Mouse (Mus musculus) left cerebral cortex, adult 2 months (tissue): ENCODE results near the gene Aldoart2. TPM values are rescaled to one million over a fixed set of nuclear protein-coding genes. Genes with fewer than 3 reads are reported as not detected.

Experiments used
- DNase-seq, 2 experiments: peaks; one replicate each; pipeline ENCODE4 v3.0.0; 2021 to 2022; ENCODE audit warnings: low spot score in 2 of 2, mixed read lengths in 1 of 2; ENCODE audit errors: extremely low spot score in 1 of 2
- H3K27ac ChIP-seq: fragments of 200-600 bp; 2 replicates; pipeline ENCODE4 v1.8.1; 2022
- H3K4me3 ChIP-seq: fragments of 200-600 bp; 2 replicates; pipeline ENCODE4 v1.8.1; 2022
- CTCF ChIP-seq: fragments of 200-600 bp; IDR thresholded peaks from 2 replicates; pipeline ENCODE4 v1.8.1; 2022; ENCODE audit warnings: antibody characterized with exemption, mild to moderate bottlenecking, moderate library complexity
- intact Hi-C: fragments of 180-260 bp; cut with DNase I; formaldehyde crosslinking; loops from one replicate; pipeline ENCODE4 v1.15.1; 2025
- total RNA-seq, 2 experiments: library from RNA; stranded (reverse); gene quantifications; 2 replicates each; pipeline ENCODE4 v1.2.3; 2021

Gene Aldoart2
- total RNA-seq, 2 experiments from 2014 or later = not detected

GRCm38 (mm10) chr12:55598887-55599561, 34.0 kb downstream of the Aldoart2 start, which contains the start of gene Insm2:
Insm2 (plus strand) TSS chr12:55599427.
- intact Hi-C loops = no loop called here
- no peak for TF ChIP-seq CTCF
- Histone ChIP-seq H3K4me3 (peak within 1 kb of the TSS; percentile 54), H3K27ac (no peak within 1 kb of the TSS)
- peak in 1 of 2 experiments; percentile 28 for DNase-seq

GRCm38 (mm10) chr12:55599639-55600502, 34.8 kb downstream of the Aldoart2 start:
- Histone ChIP-seq H3K27ac (no peak overlapping the region), H3K4me3 (peak overlapping the region; percentile 54)
- TF ChIP-seq CTCF = no peak
- peak; percentile 29 to 31 for DNase-seq
- intact Hi-C loops = no loop called here

DNA sequence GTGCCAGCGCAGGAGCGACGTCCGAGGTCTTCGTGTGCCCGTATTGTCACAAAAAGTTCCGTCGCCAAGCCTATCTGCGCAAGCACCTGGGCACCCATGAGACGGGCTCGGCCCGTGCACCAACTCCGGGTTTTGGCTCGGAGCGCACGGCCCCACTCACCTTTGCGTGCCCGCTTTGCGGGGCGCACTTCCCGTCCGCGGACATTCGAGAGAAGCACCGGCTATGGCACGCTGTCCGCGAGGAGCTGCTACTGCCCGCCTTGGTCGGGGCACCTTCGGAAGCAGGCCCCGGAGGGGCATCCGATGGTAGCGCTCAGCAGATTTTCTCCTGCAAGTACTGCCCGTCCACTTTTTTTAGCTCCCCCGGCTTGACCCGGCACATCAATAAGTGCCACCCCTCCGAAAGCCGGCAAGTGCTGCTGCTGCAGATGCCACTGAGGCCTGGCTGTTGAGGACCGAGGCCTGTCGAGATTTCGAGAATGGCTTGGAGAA, 35.5 kb downstream of the Aldoart2 start:
- TF ChIP-seq CTCF = no peak
- peak in 1 of 2 experiments; percentile 22 for DNase-seq

DNA sequence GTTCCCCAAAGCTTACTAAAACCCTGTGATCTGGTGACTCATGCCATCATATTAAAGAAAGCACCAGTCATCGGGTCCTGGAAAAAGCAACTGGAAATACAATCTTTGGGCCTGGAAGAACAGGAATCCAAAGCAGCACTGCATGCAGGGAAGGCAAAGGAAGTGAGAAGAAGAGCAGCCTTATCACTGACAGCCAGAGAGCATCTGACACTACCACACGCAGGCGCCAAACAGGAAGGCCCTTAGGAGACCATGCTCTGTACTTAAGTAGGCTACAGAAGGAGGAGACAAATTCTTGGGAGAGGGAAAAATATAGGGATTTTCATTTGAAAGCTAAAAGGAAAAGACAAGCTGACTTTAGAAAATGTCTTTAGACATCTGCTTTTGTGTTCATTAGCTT, 39.4 kb downstream of the Aldoart2 start:
- intact Hi-C loops = no loop called here
- H3K27ac ChIP-seq = no peak overlapping the region
- no peak for DNase-seq
- no peak overlapping the region for H3K4me3 ChIP-seq
- TF ChIP-seq CTCF = no peak

More for the DNA sequence above, 35.5 kb downstream of the Aldoart2 start:
- Histone ChIP-seq H3K4me3 (no peak overlapping the region), H3K27ac (no peak overlapping the region)
- intact Hi-C loops = no loop called here

- DNase-seq = no peak
Measured at GRCm38 (mm10) chr12:55607902-55608301, 42.9 kb downstream of the Aldoart2 start.

DNA sequence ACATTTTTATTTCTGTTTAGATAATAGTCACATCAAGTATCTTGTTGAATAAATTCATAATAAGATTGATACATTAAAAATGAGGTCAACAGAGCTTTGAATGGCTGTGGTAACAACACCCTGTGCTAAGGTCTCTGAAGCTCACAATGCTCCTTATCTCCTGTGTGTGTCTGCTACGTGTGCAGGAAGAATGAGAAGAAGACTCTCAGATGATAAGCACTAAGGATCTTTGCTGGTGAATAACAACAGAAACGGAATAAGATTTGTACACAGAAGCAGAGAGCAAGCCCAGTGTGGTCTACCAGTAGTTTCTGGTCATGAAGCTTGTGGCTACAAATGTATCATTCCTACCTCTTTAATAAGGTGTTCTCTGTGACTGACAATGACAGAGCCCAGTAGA, 45.8 kb downstream of the Aldoart2 start:
- no peak for DNase-seq
- TF ChIP-seq CTCF = no peak
- H3K4me3 ChIP-seq = no peak overlapping the region
- intact Hi-C loops = no loop called here
- H3K27ac ChIP-seq = no peak overlapping the region

More at GRCm38 (mm10) chr12:55607902-55608301, 42.9 kb downstream of the Aldoart2 start:
- intact Hi-C loops = no loop called here
- no peak for TF ChIP-seq CTCF
- no peak overlapping the region for H3K27ac ChIP-seq
- no peak overlapping the region for H3K4me3 ChIP-seq

Other genes starting within 250 kb of the Aldoart2 start
- gene Psma6, start 181.0 kb upstream of the Aldoart2 start, total RNA-seq = 100 to 1,000 TPM; 120 to 136 TPM
- gene Nfkbia, start 72.6 kb upstream of the Aldoart2 start, total RNA-seq = 10 to 100 TPM; 33.3 to 53.1 TPM
- gene Insm2, start 34.2 kb downstream of the Aldoart2 start, total RNA-seq = under 1 TPM; 0.12 to 0.20 TPM